Mouse (Mus musculus) intestine, embryonic 16.5 days (tissue): ENCODE measurements at regions not wholly inside any gene's neighbourhood (a gene's known extent, or its start where the extent isn't known, plus 50 kb on each side); places are given as distances from the start of the nearest gene placed in this dataset.

Experiments used
- ATAC-seq: fragments of 200-750 bp; cut with Nextera tagmentation; 2 replicates; pipeline ENCODE4 v1.8.0; 2017; ENCODE audit warnings: moderate TSS enrichment, moderate library complexity
- H3K27ac ChIP-seq: fragments of 300-500 bp; sonication (generic); 2 replicates; pipeline ENCODE4 v1.5.1; 2014; ENCODE audit warnings: mild to moderate bottlenecking, low read length
- H3K27me3 ChIP-seq: fragments of 300-500 bp; sonication (generic); replicated peaks from 2 replicates; pipeline ENCODE4 v1.6.1; 2014; ENCODE audit warnings: low read length, control low read depth, mixed read lengths; ENCODE audit not compliant: control insufficient read depth, insufficient read depth
- H3K36me3 ChIP-seq: fragments of 300-500 bp; sonication (generic); 2 replicates; pipeline ENCODE4 v1.6.1; 2014; ENCODE audit warnings: low read length, control low read depth; ENCODE audit not compliant: control insufficient read depth, insufficient read depth
- H3K4me1 ChIP-seq: fragments of 300-500 bp; sonication (generic); 2 replicates; pipeline ENCODE4 v1.6.1; 2014; ENCODE audit warnings: low read length, control low read depth, mixed read lengths; ENCODE audit not compliant: control insufficient read depth, insufficient read depth
- H3K4me2 ChIP-seq: fragments of 300-500 bp; sonication (generic); 2 replicates; pipeline ENCODE4 v1.6.1; 2014; ENCODE audit warnings: low read depth, low read length, control low read depth
- H3K4me3 ChIP-seq: fragments of 300-500 bp; sonication (generic); 2 replicates; pipeline ENCODE4 v1.5.1; 2014; ENCODE audit warnings: mild to moderate bottlenecking, low read length
- H3K9ac ChIP-seq: fragments of 300-500 bp; sonication (generic); 2 replicates; pipeline ENCODE4 v1.6.1; 2014; ENCODE audit warnings: low read depth, low read length
- H3K9me3 ChIP-seq: fragments of 300-500 bp; sonication (generic); 2 replicates; pipeline ENCODE4 v1.6.1; 2016; ENCODE audit warnings: low read length, control low read depth; ENCODE audit not compliant: control insufficient read depth
- WGBS: fragments of 180-500 bp; shearing (Covaris S2); extraction: QIAGEN DNeasy Blood & Tissue Kit; methylation state at CpG from one replicate; pipeline ENCODE4 v1.1.7; 2014; 5-methylcytosine and 5-hydroxymethylcytosine counted together

GRCm38 (mm10) chr6:107770834-107771470 lies 241.4 kb downstream of the Lrrn1 start:
- Histone ChIP-seq H3K4me1 (no peaks in the 10 kb centered on the region), H3K9me3 (no peaks in the 10 kb centered on the region), H3K4me3 (no peak overlapping the region), H3K36me3 (no peaks in the 10 kb centered on the region), H3K27ac (no peak overlapping the region), H3K4me2 (no peak overlapping the region), H3K27me3 (no peaks in the 10 kb centered on the region), H3K9ac (no peak overlapping the region)
- 82% methylated on average over 11 of the region's 11 CpGs for WGBS
- ATAC-seq, result no peak

- 55% methylated on average over 2 of the region's 2 CpGs for WGBS
- no peak for ATAC-seq
- no peaks in the 10 kb centered on the region for H3K36me3 ChIP-seq
Measured at GRCm38 (mm10) chr6:107784998-107785397, 255.4 kb downstream of the Lrrn1 start.

GRCm38 (mm10) chr6:107788224-107788893 lies 258.8 kb downstream of the Lrrn1 start:
- 88% methylated on average over 2 of the region's 2 CpGs for WGBS
- no peak for ATAC-seq

More at GRCm38 (mm10) chr6:107784998-107785397, 255.4 kb downstream of the Lrrn1 start:
- Histone ChIP-seq H3K4me2 (no peak overlapping the region), H3K9ac (no peak overlapping the region), H3K4me1 (no peaks in the 10 kb centered on the region), H3K27me3 (no peaks in the 10 kb centered on the region), H3K4me3 (no peak overlapping the region), H3K27ac (no peak overlapping the region), H3K9me3 (no peaks in the 10 kb centered on the region)

GRCm38 (mm10) chr6:107797845-107798244 lies 267.0 kb upstream of the Setmar start:
- WGBS, result 49% methylated on average over 2 of the region's 2 CpGs
- ATAC-seq, result no peak

More at GRCm38 (mm10) chr6:107788224-107788893, 258.8 kb downstream of the Lrrn1 start:
- no peak overlapping the region for H3K4me3 ChIP-seq
- no peaks in the 10 kb centered on the region for H3K36me3 ChIP-seq
- no peaks in the 10 kb centered on the region for H3K9me3 ChIP-seq
- no peak overlapping the region for H3K27ac ChIP-seq
- no peaks in the 10 kb centered on the region for H3K4me1 ChIP-seq
- H3K4me2 ChIP-seq, result no peak overlapping the region
- H3K9ac ChIP-seq, result no peak overlapping the region
- H3K27me3 ChIP-seq, result no peaks in the 10 kb centered on the region

GRCm38 (mm10) chr6:107803056-107803455 lies 261.8 kb upstream of the Setmar start:
- Histone ChIP-seq H3K4me1 (no peaks in the 10 kb centered on the region), H3K9me3 (no peaks in the 10 kb centered on the region), H3K36me3 (no peaks in the 10 kb centered on the region), H3K27me3 (no peaks in the 10 kb centered on the region), H3K4me2 (no peak overlapping the region), H3K9ac (no peak overlapping the region), H3K27ac (no peak overlapping the region), H3K4me3 (no peak overlapping the region)
- no peak for ATAC-seq

More at GRCm38 (mm10) chr6:107797845-107798244, 267.0 kb upstream of the Setmar start:
- Histone ChIP-seq H3K9me3 (no peaks in the 10 kb centered on the region), H3K4me3 (no peak overlapping the region), H3K36me3 (no peaks in the 10 kb centered on the region), H3K27me3 (no peaks in the 10 kb centered on the region), H3K9ac (no peak overlapping the region), H3K27ac (no peak overlapping the region), H3K4me2 (no peak overlapping the region), H3K4me1 (no peaks in the 10 kb centered on the region)
